ENCODE assay signal across 32 mouse cellular contexts in the genomic region with DNA sequence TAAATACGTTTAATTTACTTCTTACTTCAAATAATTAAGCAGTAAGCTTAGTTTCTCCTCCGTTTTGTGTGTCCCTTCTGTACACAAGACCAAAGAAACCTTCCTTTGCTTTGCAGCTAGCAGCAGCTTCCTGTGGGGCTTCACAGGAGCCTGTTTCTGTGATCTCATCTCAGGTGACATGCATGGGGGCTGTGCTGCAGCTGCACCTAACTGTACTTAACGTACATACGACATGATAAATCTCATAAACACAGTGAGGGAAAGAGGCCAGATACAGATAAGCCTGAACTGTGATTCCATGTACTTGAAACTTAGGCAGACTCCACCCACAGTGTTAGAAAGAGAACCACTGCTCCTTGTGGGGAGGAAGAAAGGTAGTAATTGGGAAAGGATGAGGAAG. TPM values are rescaled to one million over a fixed set of nuclear protein-coding genes. Genes with fewer than 3 reads are reported as not detected.
DNase-seq lines count a peak whose midpoint lies in the region; ATAC-seq and TF ChIP-seq lines count a peak whose summit lies in the region.
"Had no signal": no experiment of that assay in that cellular context is flagged by ENCODE, and none has a peak within 500 bp of the region (broad histone marks: within the 10 kb centered on the region; RNA-seq: fewer than 3 reads in every experiment).

No protein-coding gene starts in this region.

- no peak for TF ChIP-seq CTCF in lung, adult 2 months (IDR thresholded peaks at IDR 0.05; ENCODE audit: insufficient read depth, low read length)

- peak overlapping the region; percentile 39; the same call in 1 of the 2 replicates for H3K27ac ChIP-seq in heart, embryonic 16.5 days (ENCODE audit: low read length)
- H3K27ac ChIP-seq in midbrain, embryonic 13.5 days, result no peak overlapping the region
- H3K27ac ChIP-seq: embryonic facial prominence, embryonic 15.5 days; forebrain, embryonic 10.5 days; heart, embryonic 13.5 days; limb, embryonic 10.5 days had no signal

- peak; percentile 70 for ATAC-seq in heart, embryonic 16.5 days (replicated peaks; ENCODE audit: extremely low read depth, insufficient read depth, low FRiP score)
- no peak for ATAC-seq in midbrain, embryonic 13.5 days
- ATAC-seq: activated CD4-positive, CD25-positive, alpha-beta regulatory T cell, adult 4 months; forebrain, postnatal 0 days; hindbrain, embryonic 16.5 days; liver, postnatal 0 days; midbrain, embryonic 16.5 days; Patski had no signal

- H3K27me3 ChIP-seq in heart, embryonic 16.5 days (ENCODE audit: control insufficient read depth, insufficient read depth, low read length), result no peaks in the 10 kb centered on the region
- H3K27me3 ChIP-seq in midbrain, embryonic 13.5 days, result no peaks in the 10 kb centered on the region
- H3K27me3 ChIP-seq: embryonic facial prominence, embryonic 15.5 days; heart, embryonic 13.5 days; Patski had no signal

- H3K4me3 ChIP-seq in heart, embryonic 16.5 days (ENCODE audit: low read length), result no peak overlapping the region
- no peak overlapping the region for H3K4me3 ChIP-seq in midbrain, embryonic 13.5 days (replicated peaks)
- no peak overlapping the region for H3K4me3 ChIP-seq in lung, adult 2 months (replicated peaks; ENCODE audit: extremely low read depth, low read depth, low read length)
- H3K4me3 ChIP-seq: embryonic facial prominence, embryonic 15.5 days; forebrain, embryonic 10.5 days; heart, embryonic 13.5 days; limb, embryonic 10.5 days had no signal

- no peak for TF ChIP-seq POLR2A in lung, adult 2 months (IDR thresholded peaks at IDR 0.05; ENCODE audit: borderline replicate concordance, extremely low read depth, low read depth, low read length)

- no peak overlapping the region for H3K9ac ChIP-seq in heart, embryonic 16.5 days (ENCODE audit: low read length)
- no peak overlapping the region for H3K9ac ChIP-seq in midbrain, embryonic 13.5 days (replicated peaks)
- H3K9ac ChIP-seq: embryonic facial prominence, embryonic 15.5 days; forebrain, postnatal 0 days; heart, embryonic 13.5 days; liver, postnatal 0 days had no signal

- H3K9me3 ChIP-seq in heart, embryonic 16.5 days (replicated peaks; ENCODE audit: control insufficient read depth, low read length), result peaks cover 2% of the 10 kb centered on the region; the same call in 1 of the 2 replicates
- 0 out of 2 replicates have a peak, but pooled peaks cover 5% of the 10 kb centered on the region for H3K9me3 ChIP-seq in midbrain, embryonic 13.5 days
- H3K9me3 ChIP-seq: embryonic facial prominence, embryonic 15.5 days had no signal

- H3K4me1 ChIP-seq in heart, embryonic 16.5 days (ENCODE audit: control insufficient read depth, insufficient read depth, low read length), result peaks cover 4% of the 10 kb centered on the region; the same call in 1 of the 2 replicates
- no peaks in the 10 kb centered on the region for H3K4me1 ChIP-seq in midbrain, embryonic 13.5 days (replicated peaks)
- H3K4me1 ChIP-seq in lung, adult 2 months (ENCODE audit: control insufficient read depth, insufficient read depth, low read length), result no peaks in the 10 kb centered on the region
- H3K4me1 ChIP-seq: embryonic facial prominence, embryonic 15.5 days; forebrain, embryonic 10.5 days; limb, embryonic 10.5 days had no signal

- intact Hi-C loops in heart, postnatal 25 days (cut with DNase I), result no loop called here

- H3K4me2 ChIP-seq in heart, embryonic 16.5 days (ENCODE audit: low read depth, low read length), result no peak overlapping the region
- no peak overlapping the region for H3K4me2 ChIP-seq in midbrain, embryonic 13.5 days (replicated peaks)
- H3K4me2 ChIP-seq: embryonic facial prominence, embryonic 15.5 days; heart, embryonic 13.5 days had no signal

- WGBS in heart, embryonic 16.5 days, result 31% methylated on average over 4 of the region's 4 CpGs
- WGBS in midbrain, embryonic 13.5 days, result 85% methylated on average over 4 of the region's 4 CpGs
- WGBS in lung, adult 2 months, result 39% methylated on average over 4 of the region's 4 CpGs

- H3K36me3 ChIP-seq in heart, embryonic 16.5 days (ENCODE audit: control insufficient read depth, insufficient read depth), result peaks cover 4% of the 10 kb centered on the region; the same call in 1 of the 2 replicates
- H3K36me3 ChIP-seq in midbrain, embryonic 13.5 days, result peaks cover 4% of the 10 kb centered on the region

- no peak for DNase-seq in heart, postnatal 25 days (ENCODE audit: low spot score)
- peak; percentile 35 for DNase-seq in induced T-regulatory cell, adult 2 months (ENCODE audit: low read depth)
- peak; percentile 69 to 85 for DNase-seq in thymus, adult 18-20 months
- peak; percentile 73 for DNase-seq in thymus, postnatal 4 days
- no peak for DNase-seq in lung, adult 2 months
- DNase-seq in ovary, postnatal 36 days (ENCODE audit: low spot score), result no peak
- DNase-seq: adrenal gland, postnatal 10 days; cerebellum, adult 11-12 months; cerebellum, postnatal 25 days; forebrain, postnatal 0 days; heart, postnatal 4 days; kidney, adult 9 months; kidney, postnatal 36 days; layer of hippocampus, adult 9-11 months; liver, postnatal 0 days; lung, postnatal 14 days had no signal

RNA-seq across cellular contexts. Expression of a gene that starts 6.6 kb away (rescaled TPM):
- polyA plus RNA-seq in heart, embryonic 16.5 days (2015; fragmentation: Nextera tagmentation; extraction: Ambion mirVana), result 29.1 and 34.0 TPM in 2 replicates
- total RNA-seq in heart, postnatal 25 days (2021), result 10 to 100 TPM; 10.5 to 13.0 TPM
- 34.9 and 39.6 TPM in 2 replicates for polyA plus RNA-seq in midbrain, embryonic 13.5 days (2015; fragmentation: Nextera tagmentation; extraction: Ambion mirVana)
- 2.4 and 4.2 TPM in 2 replicates for polyA plus RNA-seq in lung, adult 2 months (2012; rRNA removed)

RNA-seq across cellular contexts. Expression of a gene that starts 6.7 kb away (rescaled TPM):
- 40.5 and 48.3 TPM in 2 replicates for polyA plus RNA-seq in heart, embryonic 16.5 days (2015; fragmentation: Nextera tagmentation; extraction: Ambion mirVana)
- total RNA-seq in heart, postnatal 25 days (2021), result 10 to 100 TPM; 10.7 to 13.3 TPM
- polyA plus RNA-seq in midbrain, embryonic 13.5 days (2015; fragmentation: Nextera tagmentation; extraction: Ambion mirVana), result 54.9 and 56.5 TPM in 2 replicates
- polyA plus RNA-seq in lung, adult 2 months (2012; rRNA removed), result 9.0 and 10.6 TPM in 2 replicates

RNA-seq across cellular contexts. Expression of a gene that starts 47.0 kb away (rescaled TPM):
- 0.35 and 0.91 TPM in 2 replicates for polyA plus RNA-seq in heart, embryonic 16.5 days (2015; fragmentation: Nextera tagmentation; extraction: Ambion mirVana)
- total RNA-seq in heart, postnatal 25 days (2021), result not detected
- 0.13 TPM in 1 of 2 replicates, not detected in the other for polyA plus RNA-seq in midbrain, embryonic 13.5 days (2015; fragmentation: Nextera tagmentation; extraction: Ambion mirVana)
- polyA plus RNA-seq in lung, adult 2 months (2012; rRNA removed), result 0.40 and 0.75 TPM in 2 replicates
- total RNA-seq: forebrain, postnatal 0 days; gastrocnemius, adult 18-20 months; heart, postnatal 4 days; left cerebral cortex, adult 8-10 months; megakaryocyte, adult 5-6 weeks; neutrophil, adult 5-6 weeks had no signal
- polyA plus RNA-seq: activated CD4-positive, CD25-positive, alpha-beta regulatory T cell, adult 4 months; forebrain, embryonic 10.5 days; forebrain, postnatal 0 days; heart, embryonic 13.5 days; hindbrain, embryonic 16.5 days; limb, embryonic 10.5 days; midbrain, embryonic 16.5 days; Patski; stomach, embryonic 14.5 days had no signal

RNA-seq across cellular contexts. Expression of a gene that starts 51.0 kb away (rescaled TPM):
- not detected in 2 replicates for polyA plus RNA-seq in heart, embryonic 16.5 days (2015; fragmentation: Nextera tagmentation; extraction: Ambion mirVana)
- not detected for total RNA-seq in heart, postnatal 25 days (2021)
- polyA plus RNA-seq in midbrain, embryonic 13.5 days (2015; fragmentation: Nextera tagmentation; extraction: Ambion mirVana), result not detected in 2 replicates
- 47.9 and 52.0 TPM in 2 replicates for polyA plus RNA-seq in lung, adult 2 months (2012; rRNA removed)
- total RNA-seq: forebrain, postnatal 0 days; gastrocnemius, adult 18-20 months; heart, postnatal 4 days; liver, adult 2 months; megakaryocyte, adult 5-6 weeks had no signal
- polyA plus RNA-seq: forebrain, embryonic 10.5 days; forebrain, postnatal 0 days; heart, embryonic 13.5 days; hindbrain, embryonic 16.5 days; limb, embryonic 10.5 days; liver, adult 2 months; liver, postnatal 0 days; midbrain, embryonic 16.5 days; Patski; stomach, embryonic 14.5 days had no signal

RNA-seq across cellular contexts. Expression of a gene that starts 54.2 kb away (rescaled TPM):
- 45.1 and 45.6 TPM in 2 replicates for polyA plus RNA-seq in heart, embryonic 16.5 days (2015; fragmentation: Nextera tagmentation; extraction: Ambion mirVana)
- total RNA-seq in heart, postnatal 25 days (2021), result 10 to 100 TPM; 20.7 to 22.3 TPM
- polyA plus RNA-seq in midbrain, embryonic 13.5 days (2015; fragmentation: Nextera tagmentation; extraction: Ambion mirVana), result 52.8 and 53.9 TPM in 2 replicates
- polyA plus RNA-seq in lung, adult 2 months (2012; rRNA removed), result 32.2 and 48.6 TPM in 2 replicates

Comparison
In these comparisons a context has a peak if more than half of its experiments do, and no peak if none do; other contexts are left out.
1. DNase-seq: peak in induced T-regulatory cell, adult 2 months (single experiment), thymus, adult 18-20 months (2 of 2) and thymus, postnatal 4 days (single experiment); none in heart, postnatal 25 days (single experiment), lung, adult 2 months (single experiment) and ovary, postnatal 36 days (single experiment).